Mouse (Mus musculus) thymus, adult 2 months (tissue): ENCODE measurements around the gene S100a2. TPM values are rescaled to one million over a fixed set of nuclear protein-coding genes. Genes with fewer than 3 reads are reported as not detected.

ENCODE experiments used
- DNase-seq: peaks from one replicate; pipeline ENCODE4 v3.0.0; 2021
- H3K27ac ChIP-seq: fragments of 200-500 bp; 2 replicates; pipeline ENCODE4 v1.5.1; 2012; ENCODE audit warnings: low read length, control low read depth; ENCODE audit not compliant: control insufficient read depth, insufficient read depth
- H3K27me3 ChIP-seq: fragments of 200-500 bp; 2 replicates; pipeline ENCODE4 v1.6.1; 2012; ENCODE audit warnings: mild to moderate bottlenecking, low read length, moderate library complexity, mixed read lengths; ENCODE audit not compliant: control insufficient read depth, insufficient read depth
- H3K36me3 ChIP-seq: fragments of 200-500 bp; 2 replicates; pipeline ENCODE4 v1.6.1; 2012; ENCODE audit warnings: mild to moderate bottlenecking, low read length, moderate library complexity; ENCODE audit not compliant: control insufficient read depth, insufficient read depth
- H3K4me1 ChIP-seq: fragments of 200-500 bp; replicated peaks from 2 replicates; pipeline ENCODE4 v1.6.1; 2012; ENCODE audit warnings: low read length; ENCODE audit not compliant: control insufficient read depth, insufficient read depth
- H3K4me3 ChIP-seq: fragments of 200-500 bp; 2 replicates; pipeline ENCODE4 v1.5.1; 2012; ENCODE audit warnings: mild to moderate bottlenecking, low read length, control low read depth, moderate library complexity; ENCODE audit not compliant: control insufficient read depth, insufficient read depth
- CTCF ChIP-seq: fragments of 200-500 bp; IDR thresholded peaks from 2 replicates; pipeline ENCODE4 v1.5.1; 2012; ENCODE audit warnings: mild to moderate bottlenecking, control low read depth, low read length, moderate library complexity, borderline replicate concordance; ENCODE audit not compliant: control insufficient read depth, poor library complexity, insufficient read depth; ENCODE audit errors: extremely low read depth
- POLR2A ChIP-seq: fragments of 200-500 bp; IDR thresholded peaks from 2 replicates; pipeline ENCODE4 v1.6.1; 2012; ENCODE audit warnings: mild to moderate bottlenecking, low read length, control low read depth, moderate library complexity; ENCODE audit not compliant: control insufficient read depth, poor library complexity, insufficient read depth; ENCODE audit errors: extremely low read depth
- WGBS: fragments of 180-500 bp; shearing (Covaris S2); methylation state at CpG from one replicate; pipeline ENCODE4 v1.1.7; 2018; 5-methylcytosine and 5-hydroxymethylcytosine counted together
- polyA plus RNA-seq: library from polyadenylated mRNA; depleted of rRNA; stranded (reverse); fragments of >200 nt; gene quantifications from 2 replicates; pipeline ENCODE4 v1.2.3, GENCODE M21; 2012

S100a2 gene
- polyA plus RNA-seq, 1 experiment, result not detected

- TF ChIP-seq CTCF, result no peak
- TF ChIP-seq POLR2A, result no peak
- DNase-seq, result no peak
- Histone ChIP-seq H3K27me3 (no peaks in the 10 kb centered on the region), H3K27ac (no peak overlapping the region), H3K36me3 (no peaks in the 10 kb centered on the region), H3K4me3 (no peak overlapping the region), H3K4me1 (peaks cover 9% of the 10 kb centered on the region)
- WGBS, result 90% methylated on average over 3 of the region's 3 CpGs
Observed at GRCm38 (mm10) chr3:90599401-90599800, 9.4 kb downstream of the S100a2 start.

GRCm38 (mm10) chr3:90600036-90600435 is 10.0 kb downstream of the S100a2 start:
- H3K27me3 ChIP-seq, result no peaks in the 10 kb centered on the region
- H3K27ac ChIP-seq, result no peak overlapping the region
- TF ChIP-seq CTCF (no peak), POLR2A (no peak)
- WGBS, result 90% methylated on average over 6 of the region's 6 CpGs
- DNase-seq, result no peak
- peaks cover 15% of the 10 kb centered on the region for H3K4me1 ChIP-seq
- no peaks in the 10 kb centered on the region for H3K36me3 ChIP-seq
- no peak overlapping the region for H3K4me3 ChIP-seq

- TF ChIP-seq POLR2A (no peak), CTCF (no peak)
- no peaks in the 10 kb centered on the region for H3K27me3 ChIP-seq
- no peaks in the 10 kb centered on the region for H3K36me3 ChIP-seq
- DNase-seq, result no peak
- no peak overlapping the region for H3K4me3 ChIP-seq
- 92% methylated on average over 8 of the region's 8 CpGs for WGBS
- peaks cover 20% of the 10 kb centered on the region for H3K4me1 ChIP-seq
- no peak overlapping the region for H3K27ac ChIP-seq
Observed at GRCm38 (mm10) chr3:90600458-90601195, 10.6 kb downstream of the S100a2 start.

GRCm38 (mm10) chr3:90601486-90602110 is 11.6 kb downstream of the S100a2 start, which contains the start of gene Gm42674:
TSS of gene Gm42674 (plus strand) at chr3:90601904.
- TF ChIP-seq CTCF (no peak), POLR2A (no peak)
- H3K27me3 ChIP-seq, result no peaks in the 10 kb centered on the region
- no peak within 1 kb of the TSS for H3K4me3 ChIP-seq
- peaks cover 24% of the 10 kb centered on the region for H3K4me1 ChIP-seq
- no peaks in the 10 kb centered on the region for H3K36me3 ChIP-seq
- DNase-seq, result no peak
- H3K27ac ChIP-seq, result no peak within 1 kb of the TSS
- WGBS, result 92% methylated on average over 11 of the region's 11 CpGs

GRCm38 (mm10) chr3:90603623-90604022 is 13.6 kb downstream of the S100a2 start, which contains the start of gene S100a4:
TSS of gene S100a4 (plus strand) at chr3:90603771.
- no peak for DNase-seq
- WGBS, result 33% methylated on average over 3 of the region's 3 CpGs
- TF ChIP-seq CTCF (no peak), POLR2A (no peak)
- Histone ChIP-seq H3K27ac (no peak within 1 kb of the TSS), H3K27me3 (no peaks in the 10 kb centered on the region), H3K4me3 (no peak within 1 kb of the TSS), H3K36me3 (no peaks in the 10 kb centered on the region), H3K4me1 (peaks cover 24% of the 10 kb centered on the region)

GRCm38 (mm10) chr3:90604416-90604815 is 14.4 kb downstream of the S100a2 start:
- no peak for DNase-seq
- TF ChIP-seq POLR2A, result no peak
- no peak for TF ChIP-seq CTCF
- Histone ChIP-seq H3K27me3 (no peaks in the 10 kb centered on the region), H3K4me3 (no peak overlapping the region), H3K4me1 (peaks cover 27% of the 10 kb centered on the region), H3K27ac (no peak overlapping the region), H3K36me3 (no peaks in the 10 kb centered on the region)
- 30% methylated on average over 4 of the region's 4 CpGs for WGBS
